Mouse (Mus musculus): ENCODE measurements around the gene Scamp1. TPM values are rescaled to one million over a fixed set of nuclear protein-coding genes. Genes with fewer than 3 reads are reported as not detected.

Gene Scamp1
- polyA plus RNA-seq, 1 experiment from 2014 or later, result 9.3 TPM

DNA sequence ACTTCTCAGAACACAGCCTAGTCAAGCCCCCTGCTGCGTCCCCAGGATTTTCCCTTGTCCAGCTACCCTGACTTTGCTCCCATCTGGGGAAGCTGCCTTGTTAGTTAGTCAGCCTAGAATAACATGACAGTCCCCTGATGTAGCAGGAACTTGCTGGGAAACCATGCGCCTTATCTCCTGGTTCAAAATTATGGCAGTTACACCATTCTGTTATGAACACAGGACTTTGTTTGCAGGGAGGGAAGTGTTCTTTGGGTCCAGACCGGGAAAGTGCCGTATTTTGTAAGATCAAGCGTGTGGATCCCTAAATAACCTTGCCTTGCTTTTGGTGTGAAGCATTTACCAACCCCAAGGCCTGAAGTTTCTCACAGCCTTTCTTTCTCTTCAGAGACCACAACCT lies 114.0 kb downstream of the Scamp1 start:
- no peak for ATAC-seq (ENCODE audit: low read depth)
- Histone ChIP-seq H3K4me2 (ENCODE audit: low read depth, low read length) (no peak overlapping the region), H3K4me1 (ENCODE audit: control insufficient read depth, low read depth, low read length) (peaks cover 16% of the 10 kb centered on the region), H3K9ac (ENCODE audit: low read depth, low read length) (no peak overlapping the region), H3K27me3 (ENCODE audit: control insufficient read depth, insufficient read depth, low read depth, low read length) (peaks cover 3% of the 10 kb centered on the region; the same call in 1 of the 2 replicates), H3K9me3 (replicated peaks; ENCODE audit: control insufficient read depth, low read length) (no peaks in the 10 kb centered on the region), H3K27ac (ENCODE audit: low read length) (no peak overlapping the region), H3K4me3 (ENCODE audit: low read depth, low read length) (no peak overlapping the region), H3K36me3 (ENCODE audit: control insufficient read depth, insufficient read depth) (no peaks in the 10 kb centered on the region)
- WGBS (ENCODE audit: insufficient replicate concordance), result 27% methylated on average over 5 of the region's 5 CpGs

DNA sequence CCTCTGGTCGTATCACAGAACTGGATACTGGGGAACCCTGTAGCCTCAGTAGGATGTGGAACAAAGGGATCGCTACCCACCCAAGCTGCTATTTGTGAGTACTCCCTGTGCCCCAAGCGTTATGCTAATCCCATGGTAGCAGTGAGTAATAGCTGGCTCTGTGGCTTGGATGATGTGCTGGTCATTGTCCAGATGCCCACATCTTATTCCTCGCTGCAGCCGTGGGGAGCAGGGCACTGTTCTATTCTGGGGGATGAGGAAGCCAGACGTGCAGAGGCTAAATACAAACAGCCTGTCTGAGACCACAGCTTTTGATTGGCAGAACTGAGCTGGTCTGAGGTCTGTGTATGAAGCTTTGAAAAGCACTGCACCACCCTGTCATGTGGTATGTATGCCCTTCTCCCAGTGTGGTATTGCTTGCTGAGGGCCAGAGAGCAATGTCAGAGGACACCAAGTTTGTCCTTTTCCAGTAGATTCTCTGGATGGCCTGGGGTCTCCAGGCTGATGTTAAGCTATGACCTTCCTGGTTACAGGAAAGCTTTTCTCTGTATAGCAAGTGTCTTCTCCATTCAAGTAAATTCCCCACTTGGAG lies 116.2 kb downstream of the Scamp1 start:
- Histone ChIP-seq H3K4me1 (ENCODE audit: control insufficient read depth, low read depth, low read length) (peaks cover 12% of the 10 kb centered on the region), H3K4me2 (ENCODE audit: low read depth, low read length) (no peak overlapping the region), H3K36me3 (ENCODE audit: control insufficient read depth, insufficient read depth) (no peaks in the 10 kb centered on the region), H3K27ac (ENCODE audit: low read length) (no peak overlapping the region), H3K4me3 (ENCODE audit: low read depth, low read length) (no peak overlapping the region), H3K9ac (ENCODE audit: low read depth, low read length) (no peak overlapping the region), H3K27me3 (ENCODE audit: control insufficient read depth, insufficient read depth, low read depth, low read length) (peaks cover 3% of the 10 kb centered on the region; the same call in 1 of the 2 replicates), H3K9me3 (replicated peaks; ENCODE audit: control insufficient read depth, low read length) (no peaks in the 10 kb centered on the region)
- WGBS (ENCODE audit: insufficient replicate concordance), result 46% methylated on average over 6 of the region's 6 CpGs
- no peak for ATAC-seq (ENCODE audit: low read depth)

DNA sequence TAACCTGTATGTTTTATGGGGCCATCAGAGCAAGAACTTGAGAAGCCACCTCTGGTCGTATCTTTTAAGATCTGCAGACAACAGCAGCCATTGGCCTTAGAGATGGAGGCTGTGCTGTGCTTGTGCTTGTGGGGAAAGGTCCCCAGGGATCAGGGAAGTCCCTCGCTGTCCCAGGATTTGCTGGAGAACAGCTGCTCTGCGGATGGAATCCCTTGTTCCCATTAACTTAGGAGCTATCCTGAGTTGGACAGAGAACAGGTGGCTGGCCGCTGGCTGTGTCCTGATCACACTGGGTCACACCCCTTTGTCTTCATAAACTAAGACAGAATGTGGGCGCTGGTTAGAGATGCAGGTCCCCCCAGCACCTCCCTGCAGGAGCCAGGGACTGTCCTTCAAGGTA lies 117.3 kb downstream of the Scamp1 start:
- WGBS (ENCODE audit: insufficient replicate concordance), result 66% methylated on average over 5 of the region's 5 CpGs
- Histone ChIP-seq H3K9me3 (replicated peaks; ENCODE audit: control insufficient read depth, low read length) (no peaks in the 10 kb centered on the region), H3K4me2 (ENCODE audit: low read depth, low read length) (no peak overlapping the region), H3K4me3 (ENCODE audit: low read depth, low read length) (no peak overlapping the region), H3K4me1 (ENCODE audit: control insufficient read depth, low read depth, low read length) (peaks cover 2% of the 10 kb centered on the region; the same call in 1 of the 2 replicates), H3K27ac (ENCODE audit: low read length) (no peak overlapping the region), H3K27me3 (ENCODE audit: control insufficient read depth, insufficient read depth, low read depth, low read length) (peaks cover 3% of the 10 kb centered on the region; the same call in 1 of the 2 replicates), H3K9ac (ENCODE audit: low read depth, low read length) (no peak overlapping the region), H3K36me3 (ENCODE audit: control insufficient read depth, insufficient read depth) (no peaks in the 10 kb centered on the region)
- ATAC-seq (ENCODE audit: low read depth), result no peak

DNA sequence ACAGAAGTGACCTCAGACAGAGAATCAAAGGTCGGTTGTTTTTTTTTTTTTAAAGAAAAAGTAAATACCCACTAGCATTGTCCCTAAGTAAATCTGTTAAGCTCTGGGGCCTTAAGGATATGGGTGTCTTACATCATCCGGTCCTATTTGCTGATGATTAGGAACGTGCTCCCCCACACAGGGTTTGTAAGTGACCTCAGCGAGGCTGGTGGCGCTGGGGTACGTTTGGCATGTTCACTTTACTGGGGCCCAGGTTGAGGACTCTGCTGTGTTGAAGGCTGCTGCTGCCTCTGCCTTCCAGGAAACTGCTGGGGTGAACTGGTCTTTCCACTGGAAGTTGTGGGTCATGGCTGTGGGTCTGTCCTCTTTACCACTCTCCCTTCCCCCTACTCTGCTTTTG lies 121.2 kb downstream of the Scamp1 start:
- WGBS (ENCODE audit: insufficient replicate concordance), result 46% methylated on average over 6 of the region's 6 CpGs
- Histone ChIP-seq H3K27me3 (ENCODE audit: control insufficient read depth, insufficient read depth, low read depth, low read length) (no peaks in the 10 kb centered on the region), H3K9ac (ENCODE audit: low read depth, low read length) (no peak overlapping the region), H3K36me3 (ENCODE audit: control insufficient read depth, insufficient read depth) (no peaks in the 10 kb centered on the region), H3K4me1 (ENCODE audit: control insufficient read depth, low read depth, low read length) (peaks cover 4% of the 10 kb centered on the region), H3K27ac (ENCODE audit: low read length) (no peak overlapping the region), H3K4me3 (ENCODE audit: low read depth, low read length) (no peak overlapping the region), H3K9me3 (replicated peaks; ENCODE audit: control insufficient read depth, low read length) (no peaks in the 10 kb centered on the region), H3K4me2 (ENCODE audit: low read depth, low read length) (no peak overlapping the region)
- no peak; the same call in 1 of the 2 replicates for ATAC-seq (ENCODE audit: low read depth)

DNA sequence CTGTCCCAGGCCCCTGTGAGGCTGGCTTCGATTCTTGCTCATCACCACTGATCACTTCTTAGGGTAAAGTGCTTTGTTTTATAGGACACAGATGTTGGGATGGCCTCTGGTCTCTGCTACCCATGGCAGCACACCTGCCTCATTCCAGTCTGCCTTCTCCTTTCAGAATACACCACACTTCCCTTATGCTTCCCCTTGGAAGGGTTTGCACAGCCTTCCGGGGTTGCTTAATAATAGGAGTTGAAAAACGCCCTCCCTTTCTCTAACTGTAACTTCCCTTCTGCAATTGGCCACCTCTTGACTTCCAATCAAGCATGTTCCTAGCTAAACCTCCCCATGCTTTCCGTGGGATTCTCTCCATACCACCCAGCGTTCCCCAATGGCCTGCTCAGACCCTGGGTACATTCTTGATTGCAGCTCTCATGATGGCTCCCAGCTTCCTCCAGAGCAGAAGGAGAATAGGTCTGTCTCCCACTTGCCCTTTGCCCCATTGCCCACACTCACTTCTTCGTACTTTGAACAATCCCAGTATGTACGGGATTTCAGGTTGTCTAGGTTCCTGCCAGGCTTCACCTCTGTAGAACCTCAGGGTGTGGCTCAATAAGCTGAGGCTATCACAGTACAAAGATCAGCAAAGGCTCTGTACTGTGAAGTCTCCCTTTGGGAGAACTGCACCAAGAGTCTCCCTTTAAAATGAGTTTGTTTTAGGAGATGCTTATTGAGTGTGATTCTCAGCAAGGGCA lies 126.0 kb downstream of the Scamp1 start:
- no peak for ATAC-seq (ENCODE audit: low read depth)
- H3K36me3 ChIP-seq (ENCODE audit: control insufficient read depth, insufficient read depth), result no peaks in the 10 kb centered on the region
- H3K4me1 ChIP-seq (ENCODE audit: control insufficient read depth, low read depth, low read length), result peaks cover 4% of the 10 kb centered on the region
- H3K9ac ChIP-seq (ENCODE audit: low read depth, low read length), result no peak overlapping the region
- H3K4me3 ChIP-seq (ENCODE audit: low read depth, low read length), result no peak overlapping the region
- H3K27me3 ChIP-seq (ENCODE audit: control insufficient read depth, insufficient read depth, low read depth, low read length), result no peaks in the 10 kb centered on the region
- no peak overlapping the region for H3K4me2 ChIP-seq (ENCODE audit: low read depth, low read length)
- 48% methylated on average over 7 of the region's 7 CpGs for WGBS (ENCODE audit: insufficient replicate concordance)
- H3K27ac ChIP-seq (ENCODE audit: low read length), result no peak overlapping the region
- no peaks in the 10 kb centered on the region for H3K9me3 ChIP-seq (replicated peaks; ENCODE audit: control insufficient read depth, low read length)

DNA sequence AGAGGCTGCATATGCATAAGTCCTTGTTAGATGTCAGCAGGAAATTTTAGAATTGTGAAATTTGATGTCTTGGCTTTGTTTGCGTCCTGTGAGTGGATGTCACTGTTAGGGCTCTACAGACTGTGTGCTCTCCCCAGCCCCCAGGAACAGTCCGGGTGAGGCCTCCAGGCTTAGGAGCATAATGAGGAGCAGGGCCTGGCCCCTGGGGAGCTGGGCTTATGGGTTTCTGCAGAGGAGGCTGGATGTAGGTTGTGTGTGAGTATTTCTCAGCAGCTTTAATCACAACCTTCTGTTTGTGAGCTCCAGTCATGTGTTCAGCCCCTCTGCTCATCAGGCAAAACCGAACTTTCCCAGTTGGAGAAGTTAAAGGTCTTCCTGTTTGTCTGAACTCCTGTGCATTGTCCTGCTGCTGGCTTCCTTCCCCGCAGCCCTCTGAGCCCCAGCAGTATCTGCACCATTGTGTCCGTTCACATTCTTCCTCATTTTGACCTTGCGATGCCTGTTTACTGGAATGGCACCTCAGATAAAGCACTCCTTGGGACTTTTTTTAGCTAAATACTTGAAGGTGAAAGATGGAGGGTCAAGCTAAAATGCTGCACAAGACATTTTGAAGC lies 126.7 kb downstream of the Scamp1 start:
- peak; percentile 48 for ATAC-seq (ENCODE audit: low read depth)
- Histone ChIP-seq H3K9ac (ENCODE audit: low read depth, low read length) (no peak overlapping the region), H3K27ac (ENCODE audit: low read length) (no peak overlapping the region), H3K4me3 (ENCODE audit: low read depth, low read length) (no peak overlapping the region), H3K4me1 (ENCODE audit: control insufficient read depth, low read depth, low read length) (peaks cover 4% of the 10 kb centered on the region), H3K36me3 (ENCODE audit: control insufficient read depth, insufficient read depth) (no peaks in the 10 kb centered on the region), H3K9me3 (replicated peaks; ENCODE audit: control insufficient read depth, low read length) (no peaks in the 10 kb centered on the region), H3K4me2 (ENCODE audit: low read depth, low read length) (no peak overlapping the region), H3K27me3 (ENCODE audit: control insufficient read depth, insufficient read depth, low read depth, low read length) (no peaks in the 10 kb centered on the region)
- WGBS (ENCODE audit: insufficient replicate concordance), result 31% methylated on average over 6 of the region's 6 CpGs

DNA sequence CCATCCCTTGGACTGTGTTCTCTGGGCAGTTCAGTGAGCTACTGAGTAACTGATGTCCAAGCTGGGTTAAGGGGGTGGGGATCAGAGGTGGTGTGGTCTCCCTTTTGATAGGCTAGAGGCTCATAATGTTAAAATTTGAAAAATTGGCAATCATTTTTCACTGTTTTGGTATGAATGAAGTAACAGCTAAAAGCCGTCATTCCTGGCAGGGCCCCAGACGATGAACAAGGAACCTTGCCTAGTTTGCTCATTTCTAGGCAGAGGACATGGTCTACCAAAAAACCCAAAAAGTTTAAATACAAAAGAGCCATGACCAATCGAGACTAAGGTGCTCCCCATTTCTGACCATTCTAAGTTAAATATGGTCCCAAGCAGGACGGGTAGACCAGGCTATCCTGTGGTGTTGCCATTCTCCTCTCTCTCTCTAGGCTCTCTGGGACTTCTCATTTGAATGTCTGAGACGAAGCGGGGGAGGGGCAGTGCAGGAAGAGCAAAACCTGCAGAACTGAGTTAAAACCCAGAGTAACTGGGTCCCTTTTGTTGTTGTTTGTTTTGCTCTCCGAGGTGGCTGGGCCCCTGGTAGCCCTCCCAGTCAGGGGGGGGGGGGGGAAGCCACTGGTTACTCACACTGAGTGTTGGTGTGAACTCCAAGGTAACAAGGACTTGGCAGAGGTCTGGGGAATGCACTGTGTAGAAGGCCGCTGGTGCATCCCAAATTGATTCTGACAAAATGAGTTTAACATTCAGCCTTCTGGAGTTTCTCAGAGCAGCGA lies 129.8 kb downstream of the Scamp1 start:
- no peak for ATAC-seq (ENCODE audit: low read depth)
- Histone ChIP-seq H3K27ac (ENCODE audit: low read length) (no peak overlapping the region), H3K4me1 (ENCODE audit: control insufficient read depth, low read depth, low read length) (peaks cover 4% of the 10 kb centered on the region), H3K9me3 (replicated peaks; ENCODE audit: control insufficient read depth, low read length) (no peaks in the 10 kb centered on the region), H3K27me3 (ENCODE audit: control insufficient read depth, insufficient read depth, low read depth, low read length) (no peaks in the 10 kb centered on the region), H3K36me3 (ENCODE audit: control insufficient read depth, insufficient read depth) (no peaks in the 10 kb centered on the region), H3K4me3 (ENCODE audit: low read depth, low read length) (no peak overlapping the region), H3K9ac (ENCODE audit: low read depth, low read length) (no peak overlapping the region), H3K4me2 (ENCODE audit: low read depth, low read length) (no peak overlapping the region)
- 47% methylated on average over 9 of the region's 9 CpGs for WGBS (ENCODE audit: insufficient replicate concordance)

DNA sequence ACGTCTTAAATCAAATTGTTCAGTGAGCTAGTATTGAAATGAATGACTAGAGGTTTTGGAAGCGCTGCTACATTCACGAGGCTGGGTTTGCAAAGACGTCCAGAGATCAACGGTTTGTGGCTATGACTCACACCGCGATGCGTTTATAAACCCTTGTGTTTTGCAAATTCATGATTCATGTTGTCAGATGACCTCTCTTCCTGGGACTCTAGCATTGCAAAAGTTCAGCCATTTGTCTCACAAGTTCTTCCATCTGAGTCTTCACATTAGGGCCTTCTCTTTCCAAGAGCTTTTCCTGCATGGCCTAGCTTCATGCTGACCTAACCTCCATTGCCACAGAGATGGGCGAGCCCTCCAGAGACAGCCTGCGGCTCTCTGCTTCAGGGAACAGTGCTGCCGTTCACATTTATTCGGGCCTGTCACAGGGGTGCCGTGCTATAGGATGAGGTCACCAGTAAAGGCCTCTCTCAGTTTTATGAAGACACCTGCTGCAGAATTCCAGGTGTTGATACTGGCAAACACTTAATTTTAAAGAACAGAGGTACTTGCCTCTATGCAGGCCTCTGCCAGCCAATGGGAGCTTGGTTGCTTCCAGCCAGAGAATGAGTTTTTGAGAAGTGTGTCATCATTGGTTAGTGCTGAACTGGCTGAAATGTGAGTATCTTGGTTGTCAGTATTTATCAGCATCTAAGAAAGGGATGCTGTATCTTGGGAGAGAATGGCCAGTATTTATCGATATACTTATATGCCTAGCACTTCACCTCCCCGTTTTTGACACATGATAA lies 131.0 kb downstream of the Scamp1 start:
- Histone ChIP-seq H3K36me3 (ENCODE audit: control insufficient read depth, insufficient read depth) (no peaks in the 10 kb centered on the region), H3K9ac (ENCODE audit: low read depth, low read length) (no peak overlapping the region), H3K27me3 (ENCODE audit: control insufficient read depth, insufficient read depth, low read depth, low read length) (no peaks in the 10 kb centered on the region), H3K27ac (ENCODE audit: low read length) (no peak overlapping the region), H3K4me1 (ENCODE audit: control insufficient read depth, low read depth, low read length) (peaks cover 1% of the 10 kb centered on the region), H3K4me2 (ENCODE audit: low read depth, low read length) (no peak overlapping the region), H3K4me3 (ENCODE audit: low read depth, low read length) (no peak overlapping the region), H3K9me3 (replicated peaks; ENCODE audit: control insufficient read depth, low read length) (no peaks in the 10 kb centered on the region)
- ATAC-seq (ENCODE audit: low read depth), result no peak
- WGBS (ENCODE audit: insufficient replicate concordance), result 68% methylated on average over 15 of the region's 15 CpGs
